Mouse (Mus musculus): ENCODE measurements around the gene Brk1. TPM values are rescaled to one million over a fixed set of nuclear protein-coding genes. Genes with fewer than 3 reads are reported as not detected.

Brk1 gene
- 100 to 1,000 TPM; 186 to 199 TPM for total RNA-seq (2023)

DNA sequence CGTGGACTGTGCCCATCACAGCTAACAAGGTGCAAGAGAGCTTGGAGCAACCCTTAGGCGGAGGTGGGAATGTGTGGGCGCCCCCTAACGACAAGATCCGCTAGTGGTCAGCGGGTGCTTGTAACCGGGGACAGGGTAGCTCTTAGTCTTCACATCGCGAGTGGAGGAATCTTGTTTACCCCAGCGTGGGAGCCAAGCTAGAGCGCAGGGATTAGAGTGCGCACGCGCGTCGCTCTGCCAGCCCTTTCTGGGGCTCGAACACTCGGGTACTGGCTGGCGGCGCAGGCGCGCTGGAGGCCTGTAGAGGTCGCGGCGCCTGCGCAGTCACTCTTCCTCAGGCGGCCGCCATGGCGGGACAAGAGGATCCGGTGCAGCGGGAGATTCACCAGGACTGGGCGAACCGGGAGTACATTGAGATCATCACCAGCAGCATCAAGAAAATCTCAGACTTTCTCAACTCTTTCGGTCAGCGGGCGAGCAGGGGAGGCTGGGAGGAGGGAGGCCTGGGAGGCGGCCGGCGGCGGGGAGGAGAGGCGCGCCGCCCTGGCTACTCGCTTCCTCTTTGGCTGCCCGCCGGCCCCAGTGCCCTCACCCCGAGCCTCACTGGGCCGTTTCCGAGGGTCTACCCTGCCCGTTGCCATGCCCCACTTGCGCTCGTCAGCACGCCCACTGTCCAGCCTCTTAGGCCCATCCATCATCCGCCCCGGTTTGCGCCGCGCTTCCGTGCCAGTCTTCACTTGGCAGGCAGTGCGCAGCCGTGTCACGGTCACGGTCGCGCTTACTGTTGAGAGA, at the start of gene Brk1:
Brk1 (plus strand) TSS at position 341 of the 792 bp plus-strand sequence.

DNA sequence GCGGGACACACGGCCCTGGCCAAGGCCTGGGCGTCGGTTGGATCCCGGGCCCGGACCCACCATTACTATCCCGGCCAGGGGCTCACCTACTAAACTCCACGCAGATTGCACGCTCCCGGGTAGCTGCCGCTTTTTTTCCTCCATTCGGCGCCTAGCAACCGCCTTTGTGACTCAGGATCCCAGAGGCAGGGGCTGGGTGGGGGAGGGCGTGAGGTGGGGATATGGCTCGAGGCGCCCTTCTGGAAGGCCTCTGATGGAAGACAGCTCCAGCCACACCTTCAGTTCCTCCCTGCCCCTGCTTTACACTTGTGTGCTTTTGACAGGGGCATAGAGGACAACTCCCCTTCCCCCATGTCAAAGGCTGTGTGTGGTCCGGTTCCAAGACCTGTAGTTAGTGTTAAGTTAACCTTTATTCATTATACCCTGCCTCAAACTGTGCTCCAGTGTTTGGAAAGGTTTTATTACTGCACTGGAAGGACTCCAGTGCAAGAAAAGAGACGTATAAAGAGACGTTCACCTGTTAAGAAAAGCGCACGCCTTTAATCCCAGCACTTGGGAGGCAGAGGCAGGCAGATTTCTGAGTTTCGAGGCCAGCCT, 3.9 kb upstream of the Brk1 start, which contains the start of gene Fancd2os:
Fancd2os (minus strand) TSS at position 173 of the 597 bp plus-strand sequence.

DNA sequence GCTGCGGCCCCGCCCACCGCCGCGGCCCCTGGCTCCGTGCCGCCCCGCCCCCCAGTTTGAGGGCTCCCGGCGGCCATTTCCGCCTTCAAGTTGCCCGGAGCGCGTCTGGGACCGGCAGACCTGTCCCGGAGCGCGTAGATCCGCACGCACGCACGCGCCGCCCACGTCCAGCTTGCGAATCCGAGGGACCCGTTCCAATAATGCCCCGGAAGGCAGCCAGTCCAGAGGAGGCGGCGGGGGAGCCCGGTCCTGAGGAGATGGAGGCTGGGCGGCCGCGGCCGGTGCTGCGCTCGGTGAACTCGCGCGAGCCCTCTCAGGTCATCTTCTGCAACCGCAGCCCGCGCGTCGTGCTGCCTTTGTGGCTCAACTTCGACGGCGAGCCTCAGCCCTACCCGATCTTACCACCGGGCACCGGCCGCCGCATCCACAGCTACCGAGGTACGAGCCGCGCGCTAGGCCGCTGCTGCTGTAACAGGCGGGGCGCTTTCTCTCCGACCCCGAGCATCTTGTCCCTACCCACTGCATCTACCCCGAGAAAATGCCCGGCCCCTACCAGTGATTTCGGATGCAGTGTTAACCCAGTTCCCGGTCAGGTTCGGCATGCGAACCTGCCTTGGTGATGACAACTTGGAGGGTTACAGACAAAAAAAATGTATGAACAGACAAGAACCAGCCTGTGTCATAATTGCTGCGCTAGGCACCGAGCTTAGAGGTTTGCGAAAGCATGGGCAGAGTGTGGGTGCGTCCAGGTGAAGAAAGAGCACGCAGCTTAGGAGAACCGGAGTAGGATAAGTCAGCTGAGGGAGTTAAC, 19.6 kb downstream of the Brk1 start, which contains the start of gene Vhl:
Vhl (plus strand) TSS at position 19 of the 811 bp plus-strand sequence.

DNA sequence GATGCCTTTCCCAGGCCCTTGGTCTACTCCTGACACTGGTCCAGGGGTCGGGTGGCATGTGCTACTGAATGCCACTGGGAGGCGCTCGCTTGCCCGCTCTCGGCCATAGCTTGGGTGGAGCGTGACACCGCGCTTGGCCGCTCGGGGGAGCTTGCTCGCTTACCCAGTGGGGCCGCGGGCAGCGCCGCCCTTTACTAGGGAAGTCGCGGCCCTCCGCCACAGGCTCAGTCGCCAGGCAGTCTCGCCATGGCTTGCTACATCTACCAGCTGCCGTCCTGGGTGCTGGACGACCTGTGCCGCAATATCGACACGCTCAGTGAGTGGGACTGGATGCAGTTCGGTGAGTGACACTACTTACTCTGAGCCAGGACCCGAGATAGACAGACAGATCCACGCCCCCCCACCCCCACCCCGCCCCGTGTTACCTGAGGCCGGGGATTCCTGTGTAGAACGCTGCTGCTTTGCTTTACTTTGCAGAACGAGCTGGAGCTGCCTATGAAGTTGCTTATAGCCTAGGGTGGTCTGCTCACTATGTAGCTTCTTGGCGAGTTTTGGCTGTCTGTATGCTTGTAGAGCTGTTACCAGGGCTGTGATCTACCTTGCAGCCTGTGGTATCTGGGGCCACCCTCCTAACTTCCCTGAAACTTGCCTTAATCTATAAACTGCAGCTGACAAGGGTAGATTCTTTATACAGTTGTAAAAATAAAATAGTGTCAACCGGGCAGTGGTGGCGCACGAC, 33.9 kb downstream of the Brk1 start, which contains the start of gene Irak2:
Irak2 (plus strand) TSS at position 166 of the 739 bp plus-strand sequence.

Other genes starting within 250 kb of the Brk1 start
- 10 to 100 TPM; 23.0 to 23.8 TPM for gene Tada3, start 226.9 kb upstream of the Brk1 start, total RNA-seq (2023)
- gene Arpc4, start 226.7 kb upstream of the Brk1 start, total RNA-seq (2023), result 100 to 1,000 TPM; 479 to 494 TPM
- 10 to 100 TPM; 47.8 to 48.0 TPM for gene Ttll3, start 215.5 kb upstream of the Brk1 start, total RNA-seq (2023)
- gene Rpusd3, start 185.4 kb upstream of the Brk1 start, total RNA-seq (2023), result 1 to 10 TPM; 1.6 to 1.9 TPM
- gene Cidec, start 169.0 kb upstream of the Brk1 start, total RNA-seq (2023), result not detected
- 10 to 100 TPM; 19.0 to 19.3 TPM for gene Jagn1, start 162.2 kb upstream of the Brk1 start, total RNA-seq (2023)
- gene Il17re, start 146.3 kb upstream of the Brk1 start, total RNA-seq (2023), result 1 to 10 TPM in 1 of 2 experiments, under 1 TPM in 1; 0.68 to 1.2 TPM
- gene Il17rc, start 133.3 kb upstream of the Brk1 start, total RNA-seq (2023), result 1 to 10 TPM in 1 of 2 experiments, under 1 TPM in 1; 0.81 to 2.6 TPM
- gene Creld1, start 121.5 kb upstream of the Brk1 start, total RNA-seq (2023), result 10 to 100 TPM in 1 of 2 experiments, 1 to 10 TPM in 1; 7.7 to 10.1 TPM
- under 1 TPM in 1 of 2 experiments, not detected in 1; 0.24 TPM for gene Prrt3, start 102.8 kb upstream of the Brk1 start, total RNA-seq (2023)
- gene Emc3, start 73.1 kb upstream of the Brk1 start, total RNA-seq (2023), result 10 to 100 TPM; 63.3 to 67.2 TPM
- gene Fancd2, start 73.1 kb upstream of the Brk1 start, total RNA-seq (2023), result 1 to 10 TPM in 1 of 2 experiments, under 1 TPM in 1; 0.58 to 1.4 TPM
- not detected for gene Fancd2os, start 4.1 kb upstream of the Brk1 start, total RNA-seq (2023)
- 10 to 100 TPM; 25.7 to 32.5 TPM for gene Vhl, start 19.2 kb downstream of the Brk1 start, total RNA-seq (2023)
- 100 to 1,000 TPM; 168 to 234 TPM for gene Irak2, start 33.7 kb downstream of the Brk1 start, total RNA-seq (2023)
- gene Tatdn2, start 92.3 kb downstream of the Brk1 start, total RNA-seq (2023), result 100 to 1,000 TPM; 119 to 149 TPM
- gene Ghrl, start 115.1 kb downstream of the Brk1 start, total RNA-seq (2023), result under 1 TPM in 1 of 2 experiments, not detected in 1; 0.79 TPM
- 10 to 100 TPM; 78.2 to 88.1 TPM for gene Sec13, start 136.0 kb downstream of the Brk1 start, total RNA-seq (2023)

All from monocyte, adult 59 days (primary cell).